Mouse (Mus musculus): ENCODE data around the gene Unc45b. TPM values are rescaled to one million over a fixed set of nuclear protein-coding genes. Genes with fewer than 3 reads are reported as not detected.

The Unc45b gene
- total RNA-seq, 2 experiments from 2014 or later, result 115 to 124 TPM

- DNase-seq (ENCODE audit: low spot score in 2 of 2), result peak in 1 of 2 experiments; percentile 66
These were observed 81.3 kb downstream of the Unc45b start, which contains the start of gene Slfn9 for GRCm38 (mm10) chr11:82991469-82992166. TSS of gene Slfn9 (minus strand) at chr11:82991830.

Small RNA genes within 50 kb of the gene (microRNA-seq; reads per million reads assigned to microRNA genes)
- gene Mir7679, result not detected

Other genes starting within 250 kb of the Unc45b start
- under 1 TPM; 0.20 to 0.29 TPM for gene Cct6b, start 146.2 kb upstream of the Unc45b start, total RNA-seq (2021)
- 10 to 100 TPM; 15.7 to 18.4 TPM for gene Zfp830, start 146.2 kb upstream of the Unc45b start, total RNA-seq (2021)
- 10 to 100 TPM; 18.9 to 20.7 TPM for gene Lig3, start 129.4 kb upstream of the Unc45b start, total RNA-seq (2021)
- gene Rffl, start 39.3 kb upstream of the Unc45b start, total RNA-seq (2021), result 1 to 10 TPM; 5.4 to 6.0 TPM
- gene Rad51d, start 19.9 kb upstream of the Unc45b start, total RNA-seq (2021), result 10 to 100 TPM in 1 of 2 experiments, 1 to 10 TPM in 1; 9.6 to 10.4 TPM
- gene Fndc8, start 18.4 kb upstream of the Unc45b start, total RNA-seq (2021), result not detected
- gene Nle1, start 2.1 kb upstream of the Unc45b start, total RNA-seq (2021), result 10 to 100 TPM; 22.3 to 27.4 TPM
- 10 to 100 TPM; 18.3 to 24.7 TPM for gene Slfn5, start 40.8 kb downstream of the Unc45b start, total RNA-seq (2021)
- gene Slfn9, start 81.3 kb downstream of the Unc45b start, total RNA-seq (2021), result 1 to 10 TPM; 7.5 to 7.8 TPM
- gene Slfn8, start 110.3 kb downstream of the Unc45b start, total RNA-seq (2021), result under 1 TPM; 0.42 to 0.52 TPM
- 1 to 10 TPM; 2.7 to 3.0 TPM for gene Slfn2, start 154.6 kb downstream of the Unc45b start, total RNA-seq (2021)
- gene Slfn1, start 206.3 kb downstream of the Unc45b start, total RNA-seq (2021), result under 1 TPM in 1 of 2 experiments, not detected in 1; 0.18 TPM